Mouse (Mus musculus) heart, adult 8-10 months (tissue): ENCODE results near the gene Gm37240. TPM values are rescaled to one million over a fixed set of nuclear protein-coding genes. Genes with fewer than 3 reads are reported as not detected.

Experiments
- DNase-seq: peaks from one replicate; pipeline ENCODE4 v3.0.0; 2022; ENCODE audit warnings: low spot score
- total RNA-seq, 4 experiments: library from RNA; stranded (reverse); gene quantifications; 2 replicates each; pipeline ENCODE4 v1.2.4; 2022

The Gm37240 gene
- total RNA-seq, 4 experiments from 2014 or later, result 36.8 to 49.5 (median 39.2) TPM

DNA sequence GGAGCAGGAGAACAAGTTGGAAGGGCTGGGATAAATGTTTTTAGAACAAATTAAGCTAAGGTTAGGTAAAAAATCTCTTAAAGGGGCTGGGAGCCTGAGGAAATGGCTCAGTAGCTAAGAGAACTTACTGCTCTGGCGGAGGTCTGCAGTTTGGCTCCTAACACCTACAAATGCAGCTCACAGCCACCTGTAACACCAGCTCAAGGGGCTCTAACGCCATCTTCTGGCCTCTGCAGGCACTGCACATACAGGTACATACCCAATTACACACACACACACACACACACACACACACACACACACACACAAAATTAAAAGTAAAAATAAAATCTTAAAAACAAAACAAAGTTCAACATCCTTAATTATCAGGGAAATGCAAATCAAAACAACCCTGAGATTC lies 1174.4 kb downstream of the Gm37240 start:
- DNase-seq, result no peak

DNA sequence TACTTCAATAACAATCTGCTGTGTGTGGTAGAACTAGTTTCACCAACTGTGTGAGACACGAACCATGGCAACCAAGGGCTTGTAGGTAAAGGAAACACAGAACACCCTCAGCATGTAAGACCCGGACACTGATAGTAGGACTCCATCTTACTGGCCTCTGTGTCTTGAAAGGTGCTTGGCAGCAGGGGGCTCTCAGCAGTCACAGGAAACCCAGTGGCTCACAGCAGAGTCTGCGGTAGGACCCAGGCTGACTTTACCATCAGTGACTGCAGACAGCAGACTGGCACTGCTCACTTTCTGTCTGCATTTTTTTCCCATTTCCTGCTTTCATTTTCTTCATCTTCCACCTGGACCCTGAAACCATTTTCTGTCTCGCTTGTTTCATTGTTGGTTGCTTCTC lies 1176.6 kb downstream of the Gm37240 start:
- no peak for DNase-seq

DNA sequence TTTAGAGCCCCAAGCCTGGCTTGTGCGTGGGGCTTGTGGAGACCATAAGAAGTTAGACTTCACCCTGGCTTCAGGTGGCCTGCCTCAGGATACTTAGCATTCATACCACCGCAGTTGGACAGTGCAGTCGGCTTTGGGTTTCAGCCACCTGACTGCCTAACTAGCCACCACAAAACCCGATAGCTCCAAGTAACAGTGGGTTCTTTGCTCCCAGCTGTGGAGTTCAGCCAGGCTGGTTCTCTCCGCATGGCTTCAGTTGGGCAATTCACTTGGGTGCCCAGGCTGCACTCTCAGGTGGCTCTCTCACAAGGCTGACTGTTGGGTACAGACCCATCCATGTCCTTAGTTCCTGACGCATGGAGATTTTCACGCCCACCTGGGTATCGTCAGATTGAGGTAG lies 1177.4 kb downstream of the Gm37240 start:
- no peak for DNase-seq

DNA sequence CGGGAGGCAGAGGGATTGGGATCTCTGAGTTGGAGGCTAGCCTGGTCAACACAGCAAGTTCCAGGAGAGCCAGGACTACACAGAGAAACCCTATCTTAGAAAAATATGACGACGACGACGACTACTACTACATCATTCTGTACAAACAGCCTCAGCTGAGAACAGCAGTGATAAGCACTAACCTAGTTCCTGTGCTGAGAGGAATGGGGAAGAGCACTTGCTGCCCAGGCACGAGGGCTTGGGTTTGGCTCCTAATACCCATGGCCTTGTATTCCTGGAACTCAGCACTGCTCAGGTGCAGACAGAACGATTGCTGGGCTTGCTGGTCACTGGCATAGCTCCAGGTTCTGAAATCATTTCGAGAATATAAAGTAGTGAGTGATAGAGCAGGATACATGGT lies 1178.2 kb downstream of the Gm37240 start:
- DNase-seq, result no peak

DNA sequence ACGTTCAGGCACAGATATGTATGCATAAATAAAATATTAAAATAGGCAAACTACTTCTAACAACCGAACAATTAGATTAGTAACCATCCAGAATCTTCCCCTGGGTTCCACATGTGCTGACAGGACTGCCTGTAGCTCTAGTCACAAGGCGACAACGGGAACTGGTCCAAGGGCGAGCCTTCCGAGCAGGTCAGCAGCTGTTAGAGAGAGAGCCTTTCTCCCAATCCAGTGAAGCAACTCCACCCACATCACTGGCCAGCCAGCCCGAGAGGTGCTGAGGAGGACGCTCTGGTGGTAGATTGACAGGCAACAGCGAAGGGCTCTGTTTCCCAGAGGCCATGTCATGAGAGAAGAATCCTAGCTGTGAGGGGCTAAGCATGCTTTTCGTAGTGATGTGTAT lies 1178.8 kb downstream of the Gm37240 start:
- DNase-seq, result peak; percentile 40

DNA sequence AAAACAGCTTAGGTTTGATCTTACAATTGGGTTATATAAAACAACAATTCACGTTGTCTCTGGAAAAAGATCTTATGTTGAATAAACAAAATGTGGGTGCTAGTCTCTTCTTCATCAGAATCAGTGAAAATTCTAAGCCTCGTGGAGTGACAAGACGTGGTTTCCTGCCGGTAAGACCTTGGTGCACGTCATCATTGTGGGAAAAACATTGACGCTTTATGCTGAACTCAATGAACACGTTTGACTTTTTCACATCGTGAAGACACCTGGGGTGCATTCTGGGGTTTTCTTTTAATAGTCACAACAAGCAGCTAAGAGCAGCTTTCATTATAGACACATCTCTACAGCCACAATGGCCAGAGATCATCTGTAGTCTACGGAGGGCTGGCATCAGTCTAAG lies 1182.1 kb downstream of the Gm37240 start:
- DNase-seq, result no peak

DNA sequence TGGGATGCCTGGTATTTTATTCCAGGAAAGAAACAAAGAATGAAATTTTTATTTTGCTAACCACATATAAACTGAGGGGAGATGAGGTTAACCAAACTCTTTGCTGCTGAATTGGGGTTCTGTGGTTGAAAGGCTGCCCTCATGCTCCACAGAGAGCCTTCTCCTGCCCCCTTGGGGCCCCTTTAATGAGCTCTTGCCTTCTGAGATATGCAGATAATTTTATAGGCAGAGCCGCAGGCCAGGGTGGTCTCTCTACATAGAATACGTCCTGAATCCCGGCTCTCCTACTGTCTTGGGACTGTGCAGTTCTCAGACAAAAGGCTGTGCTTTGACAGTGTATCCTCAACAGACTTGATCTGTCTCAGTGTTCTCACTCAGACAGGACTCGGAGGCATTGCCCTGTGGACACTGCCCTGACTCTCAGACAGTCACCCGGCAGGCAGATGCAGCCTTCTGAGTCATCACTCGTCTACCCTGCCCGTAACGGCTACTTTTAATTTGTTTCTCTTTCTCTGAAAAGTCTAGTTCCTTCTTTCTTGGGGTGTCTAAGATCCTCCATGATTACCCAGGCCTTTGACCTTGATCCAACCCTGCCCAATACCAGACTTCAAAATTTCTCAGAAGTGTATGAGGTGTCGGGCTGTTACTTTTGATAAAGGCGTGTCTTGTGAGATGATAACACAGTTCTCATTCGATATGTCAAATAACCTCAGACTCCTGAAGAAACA lies 1184.1 kb downstream of the Gm37240 start:
- DNase-seq, result no peak

DNA sequence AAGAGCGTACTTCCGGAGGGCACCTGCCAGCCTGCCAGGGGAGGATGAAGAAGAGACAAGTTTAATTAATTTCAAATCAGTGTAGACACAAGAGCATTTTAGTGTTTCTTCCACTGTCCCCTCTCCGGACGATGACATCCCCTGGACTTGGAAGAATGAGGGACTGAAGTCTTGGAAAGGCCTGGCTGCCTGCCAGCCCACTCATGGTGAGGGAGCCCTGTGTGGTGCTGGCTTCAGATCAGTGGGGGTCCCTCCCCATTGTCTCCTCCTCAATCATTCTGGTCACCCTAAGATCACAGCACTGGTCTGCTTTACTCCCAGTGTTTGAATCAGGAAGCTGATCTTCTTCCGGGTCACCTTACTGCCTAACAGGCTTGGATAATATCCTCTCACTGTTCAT lies 1185.4 kb downstream of the Gm37240 start:
- no peak for DNase-seq

DNA sequence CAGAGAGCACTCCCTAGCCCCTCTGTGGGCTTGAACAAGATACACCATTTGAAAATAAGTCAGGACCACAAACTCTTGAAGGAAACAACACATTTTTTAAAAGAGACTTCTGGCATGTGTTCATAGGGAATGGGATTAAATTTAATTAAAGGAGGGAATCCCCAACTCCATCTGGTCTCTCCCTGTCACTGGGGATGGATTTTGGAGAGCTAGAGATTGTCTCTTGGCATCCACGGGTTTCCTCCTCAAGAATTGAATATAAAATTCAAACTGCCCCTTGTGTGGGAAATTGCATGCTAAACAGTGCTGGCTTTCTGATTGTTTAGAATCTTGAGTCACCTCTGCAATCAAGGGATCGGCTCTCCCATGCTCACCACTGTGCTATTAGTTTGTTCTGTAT lies 1185.8 kb downstream of the Gm37240 start:
- no peak for DNase-seq

DNA sequence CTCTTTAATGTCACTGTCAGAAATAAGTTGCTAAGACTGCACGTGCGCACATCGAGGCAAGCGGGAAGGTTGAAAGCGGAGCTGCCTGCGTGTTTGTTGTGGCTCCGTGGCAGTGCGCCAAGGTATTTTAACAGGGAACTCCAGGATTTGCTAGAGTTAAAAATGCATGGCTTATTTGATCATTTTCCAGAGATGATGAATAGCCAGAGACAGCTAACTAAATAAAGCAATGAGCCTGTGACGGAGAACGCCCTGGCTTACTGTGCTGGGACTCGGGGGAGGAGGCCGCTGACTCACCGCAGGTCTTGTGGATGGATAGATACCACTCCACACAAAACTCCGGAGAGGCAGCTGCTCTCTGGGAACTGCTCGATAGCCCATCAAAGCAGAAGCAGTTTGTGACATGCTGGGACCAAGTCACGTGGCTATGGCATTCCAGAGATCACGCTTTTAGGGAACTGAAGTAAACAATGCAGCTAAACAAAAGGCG lies 1190.8 kb downstream of the Gm37240 start:
- no peak for DNase-seq

DNA sequence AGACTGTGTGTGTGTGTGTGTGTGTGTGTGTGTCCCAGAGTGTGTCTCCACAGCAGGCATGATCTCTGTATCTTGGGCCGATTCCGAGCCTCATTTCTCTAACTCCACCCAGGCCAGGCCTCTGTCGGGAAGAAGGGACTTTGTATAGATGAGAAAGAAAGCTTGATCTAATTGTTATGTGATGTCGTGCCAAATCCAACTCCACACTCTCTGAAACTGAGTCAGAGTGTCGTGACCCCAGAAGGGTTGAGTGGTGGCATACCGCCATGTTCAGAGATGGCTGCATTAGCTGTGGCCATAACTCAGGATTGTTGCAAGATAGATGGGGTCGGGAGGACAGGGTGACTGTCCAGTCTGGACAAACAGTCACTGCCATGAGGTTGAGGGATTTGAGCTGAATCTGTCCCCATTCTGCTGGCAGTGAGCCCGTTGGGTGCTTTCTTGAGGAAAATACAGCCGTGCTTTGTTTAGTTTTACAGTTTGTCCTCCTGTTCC lies 1191.4 kb downstream of the Gm37240 start:
- DNase-seq, result no peak

DNA sequence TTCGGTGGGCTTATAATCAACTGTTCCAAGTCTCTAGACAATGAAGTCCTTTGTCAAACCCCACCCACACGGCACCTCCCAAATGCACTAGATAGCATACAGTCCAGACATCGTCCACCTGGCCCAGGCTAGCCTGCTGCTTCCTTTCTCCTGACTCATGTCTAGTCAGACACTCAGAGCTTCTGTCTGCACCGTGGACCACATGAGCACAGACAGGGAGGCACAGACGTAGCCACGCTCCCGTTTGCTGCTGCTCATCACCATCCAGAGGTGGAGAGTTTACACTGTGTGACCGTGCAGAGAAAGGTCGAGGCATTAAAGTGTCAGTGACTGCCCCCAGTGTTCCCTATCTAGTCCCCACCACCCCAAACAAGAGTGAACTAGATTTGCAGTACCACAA lies 1191.9 kb downstream of the Gm37240 start:
- no peak for DNase-seq

DNA sequence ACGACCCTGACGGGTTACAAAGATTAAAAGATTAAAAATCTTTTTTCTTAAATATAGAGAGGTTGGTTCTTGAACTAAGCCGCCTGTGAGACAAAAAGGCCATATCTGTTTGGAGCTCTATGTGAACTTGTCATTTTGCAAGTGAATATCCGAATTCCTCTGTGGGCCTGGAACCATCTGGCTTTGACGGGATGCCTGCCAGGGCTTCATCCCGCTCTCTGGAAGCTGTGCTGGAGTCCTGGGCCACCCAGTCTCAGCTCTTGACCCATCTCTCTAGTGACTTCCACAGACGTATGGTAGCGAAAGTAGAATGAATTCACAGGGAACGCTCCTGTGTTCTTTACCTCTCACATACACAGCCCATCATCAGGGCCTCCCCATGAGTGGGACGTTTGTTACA lies 1193.4 kb downstream of the Gm37240 start:
- DNase-seq, result no peak

DNA sequence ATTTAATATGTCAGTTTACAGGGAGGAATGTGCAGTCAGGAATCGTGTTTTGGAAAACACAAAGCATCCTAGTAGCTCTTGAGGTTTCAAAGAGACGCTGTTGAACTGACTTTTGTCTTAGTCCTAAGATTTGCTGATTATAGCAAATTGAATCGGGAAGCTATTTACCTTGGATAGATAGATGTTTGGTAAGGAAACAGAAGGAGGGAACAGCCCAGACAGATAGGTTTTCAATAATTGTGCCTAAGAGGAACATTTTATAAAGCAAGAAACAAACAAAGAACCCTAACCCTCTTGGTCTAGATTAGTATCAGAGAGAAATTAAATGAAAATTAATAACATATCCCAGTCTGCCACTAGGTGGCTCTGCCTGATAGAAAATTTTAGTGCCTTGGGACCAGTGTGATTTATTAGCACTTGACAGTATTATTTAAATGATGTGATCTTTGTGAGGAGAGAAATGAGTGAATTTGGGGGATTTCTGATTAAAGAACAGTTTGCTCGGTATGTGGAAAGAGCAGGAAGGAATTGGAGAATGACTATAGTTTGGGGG lies 1194.6 kb downstream of the Gm37240 start:
- peak; percentile 63 for DNase-seq

DNA sequence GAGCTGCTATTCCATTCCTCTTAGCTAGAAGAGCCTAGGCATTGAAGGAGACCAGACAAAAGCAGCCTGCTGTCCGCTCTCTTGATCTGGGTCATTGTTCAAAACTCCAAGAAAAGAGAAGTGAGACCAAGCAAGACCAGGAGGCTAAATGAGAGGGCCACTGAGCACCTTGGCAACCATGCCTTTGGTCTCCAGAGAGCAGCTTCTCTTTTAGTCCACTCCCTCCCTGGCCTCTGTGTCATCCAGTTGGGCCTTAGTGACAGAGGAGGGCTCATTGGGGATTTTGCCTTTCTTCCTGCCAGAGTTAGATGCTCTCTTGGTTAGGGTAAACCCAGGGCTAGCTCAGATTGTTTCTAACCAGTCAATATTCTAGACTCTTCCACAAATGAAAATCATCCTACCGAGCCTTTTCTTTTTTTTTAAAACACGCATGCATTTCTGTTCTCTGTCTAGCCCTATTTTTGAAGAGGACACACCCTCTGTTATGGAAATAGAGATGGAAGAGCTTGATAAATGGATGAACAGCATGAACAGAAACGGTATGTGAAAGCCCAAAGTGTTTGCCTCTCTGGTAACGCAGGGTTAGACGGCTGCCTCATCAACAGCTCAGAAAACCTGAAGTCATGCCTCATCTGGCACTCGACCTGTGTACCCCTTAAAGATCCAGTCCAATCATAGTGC lies 1197.1 kb downstream of the Gm37240 start:
- no peak for DNase-seq

DNA sequence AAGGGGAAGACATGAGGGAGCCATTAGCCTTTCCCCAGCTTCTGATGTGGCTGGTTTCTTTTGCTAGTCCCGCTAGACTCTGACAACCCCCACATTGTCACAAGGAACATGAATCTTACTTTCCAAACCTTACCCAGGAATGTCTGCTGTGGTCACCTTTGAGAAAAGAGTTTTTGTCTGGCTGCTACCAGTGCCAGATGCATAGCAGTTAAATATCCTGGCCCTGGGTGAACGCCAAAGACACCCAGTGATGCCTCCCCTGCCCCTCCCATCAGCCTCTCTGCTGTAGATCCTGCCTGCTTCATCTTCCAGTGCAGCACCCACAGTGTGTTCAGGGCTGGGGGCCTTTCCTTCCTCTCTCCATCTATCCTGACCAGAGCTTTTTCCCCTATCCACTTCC lies 1197.7 kb downstream of the Gm37240 start:
- no peak for DNase-seq

DNA sequence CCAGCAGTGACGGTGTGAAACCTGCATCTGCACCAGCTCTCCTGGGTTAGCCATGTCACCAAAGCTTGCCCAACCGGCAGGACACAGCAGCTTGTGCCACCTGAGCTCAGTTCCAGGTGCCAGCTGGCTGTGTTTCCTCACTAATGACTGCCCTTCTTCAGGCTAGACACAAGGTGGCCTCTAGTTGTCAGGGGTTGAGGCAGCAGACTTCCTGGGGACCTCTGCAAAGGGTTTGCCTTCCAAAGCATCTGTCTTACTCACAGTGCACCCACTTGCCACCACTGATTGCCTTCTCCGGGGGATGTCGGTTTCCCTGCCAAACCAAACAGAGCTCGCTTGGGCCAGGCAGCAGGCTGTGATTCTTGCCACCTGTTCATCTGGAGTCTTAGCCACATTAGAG lies 1199.1 kb downstream of the Gm37240 start:
- DNase-seq, result no peak

DNA sequence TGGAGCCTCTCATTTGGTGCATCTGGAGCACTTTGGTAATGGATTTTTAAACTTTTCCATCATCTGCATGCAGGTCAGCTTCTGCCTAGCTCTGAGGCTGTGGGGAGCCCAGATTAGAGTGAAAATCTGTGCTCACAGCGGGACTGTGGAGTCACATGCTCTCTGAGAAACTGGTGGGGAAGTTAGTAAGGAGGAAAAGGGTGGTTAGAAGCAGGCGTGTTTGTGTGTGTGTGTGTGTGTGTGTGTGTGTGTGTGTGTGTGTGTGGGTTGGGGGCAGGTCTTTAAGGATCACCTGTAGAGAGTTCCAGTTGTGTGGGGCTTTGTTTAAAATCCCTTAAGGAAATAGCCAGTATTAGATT lies 1199.9 kb downstream of the Gm37240 start:
- DNase-seq, result no peak

DNA sequence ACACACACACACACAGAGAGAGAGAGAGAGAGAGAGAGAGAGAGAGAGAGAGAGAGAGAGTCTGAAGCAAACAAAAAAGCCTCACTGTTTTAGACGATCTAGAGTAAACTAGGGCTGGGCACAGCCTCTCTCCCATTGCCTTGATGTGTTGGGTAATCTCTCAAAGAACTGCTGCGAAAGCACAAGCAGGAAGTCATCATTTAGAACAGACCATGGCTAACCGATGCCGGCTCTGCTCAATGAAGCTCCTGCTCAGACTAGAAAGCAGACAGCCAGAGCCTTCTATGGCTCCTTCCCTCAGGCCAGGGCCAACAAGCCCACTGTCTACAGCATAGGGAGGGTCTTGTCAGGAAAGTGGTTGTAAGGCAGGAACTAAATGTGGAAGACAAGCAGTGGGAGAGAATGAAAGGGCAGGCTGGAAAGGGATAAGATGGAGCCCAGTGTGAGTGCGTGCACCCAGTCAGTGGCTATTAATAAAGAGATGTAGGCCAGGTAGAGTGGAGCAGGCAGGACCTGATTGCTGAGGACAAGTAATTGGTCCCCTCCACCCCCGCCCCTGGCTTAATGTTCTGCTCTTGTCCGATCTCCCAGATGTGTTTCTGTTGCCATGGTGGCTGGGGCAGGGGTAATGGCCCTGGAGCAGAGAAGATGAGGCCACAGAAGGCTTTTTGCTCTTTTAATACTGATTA lies 1200.4 kb downstream of the Gm37240 start:
- no peak for DNase-seq

DNA sequence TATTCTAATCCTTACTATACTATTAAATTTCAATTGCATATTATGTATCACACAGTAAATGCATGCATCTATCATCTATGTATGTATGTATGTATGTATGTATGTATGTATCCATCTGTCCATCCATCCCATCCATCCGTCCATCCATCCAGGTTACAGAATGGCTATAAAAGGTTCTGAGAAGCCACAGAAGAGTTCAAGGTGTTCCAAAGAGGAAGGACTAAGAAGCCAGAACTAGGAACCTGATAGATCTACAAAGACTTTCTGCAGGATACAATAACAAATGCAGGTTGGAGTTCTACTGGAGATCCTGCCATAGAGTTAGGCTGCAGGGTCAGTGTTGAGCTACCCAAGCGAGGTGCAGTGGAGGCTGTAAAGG lies 1201.0 kb downstream of the Gm37240 start:
- no peak for DNase-seq

DNA sequence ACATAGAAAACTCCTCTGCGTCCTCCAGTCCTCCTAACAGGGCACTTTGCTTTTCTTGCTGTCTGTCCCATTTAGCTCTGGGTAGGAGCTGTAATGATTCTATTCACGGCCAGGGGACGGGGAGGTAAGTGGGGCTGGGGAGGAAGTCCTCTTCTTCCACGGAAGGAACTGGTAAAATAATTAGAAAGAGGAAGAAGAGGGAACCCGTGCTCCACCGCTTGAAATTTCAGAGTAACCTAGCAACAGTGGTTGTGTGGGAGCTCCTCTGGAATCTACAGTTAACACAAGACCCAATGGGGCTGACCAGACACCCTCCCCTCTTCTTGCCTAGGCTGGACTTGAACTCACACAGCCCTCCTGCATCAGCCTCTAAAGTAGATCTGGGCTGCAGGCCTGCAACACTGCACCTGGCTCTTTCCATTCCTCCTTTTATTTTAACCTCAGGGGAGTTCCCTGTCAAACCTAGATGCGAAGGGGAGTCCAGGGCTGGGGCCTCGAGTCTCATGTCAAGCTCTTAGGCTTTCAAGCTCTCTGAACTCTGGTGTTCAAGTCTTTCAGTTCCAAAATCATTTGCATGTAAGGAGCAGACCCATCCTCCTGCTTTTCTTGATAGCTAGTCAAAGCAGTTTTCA lies 1201.5 kb downstream of the Gm37240 start:
- DNase-seq, result no peak

DNA sequence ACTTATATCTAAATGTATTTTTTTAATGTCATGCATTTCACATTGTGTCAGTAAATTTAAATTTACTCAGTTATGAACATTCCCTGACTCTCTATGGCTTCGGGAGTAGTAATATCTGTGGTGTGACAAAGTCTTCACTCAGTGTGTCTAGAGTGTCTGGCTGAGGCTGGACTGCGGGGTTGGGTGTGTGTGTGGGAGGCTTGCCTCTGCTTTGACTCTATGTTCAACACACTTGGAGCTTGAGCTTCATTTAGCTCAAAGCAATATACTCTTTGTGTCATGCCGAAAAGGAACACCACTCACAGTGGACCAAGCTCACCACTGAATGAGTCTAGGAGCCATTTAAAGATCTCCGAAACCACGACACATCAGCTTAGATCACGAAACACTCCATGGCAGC lies 1203.5 kb downstream of the Gm37240 start:
- DNase-seq, result no peak
